Mouse (Mus musculus) bone marrow macrophage, adult 2 months (primary cell): ENCODE data around the gene Cars2.

ENCODE experiments used
- CTCF ChIP-seq: IDR thresholded peaks from 2 replicates; pipeline ENCODE4 v1.5.1; 2012; ENCODE audit warnings: low read depth, mild to moderate bottlenecking, low read length, moderate library complexity
- POLR2A ChIP-seq: IDR thresholded peaks from 2 replicates; pipeline ENCODE4 v1.6.1; 2012; ENCODE audit warnings: mild to moderate bottlenecking, low read depth, low read length, borderline replicate concordance

GRCm38 (mm10) chr8:11544386-11544785 is 6.2 kb downstream of the Cars2 start:
- TF ChIP-seq CTCF = peak; percentile 79
- TF ChIP-seq POLR2A = no peak
